10 mouse cellular contexts compared by ENCODE assay signal in the genomic region with DNA sequence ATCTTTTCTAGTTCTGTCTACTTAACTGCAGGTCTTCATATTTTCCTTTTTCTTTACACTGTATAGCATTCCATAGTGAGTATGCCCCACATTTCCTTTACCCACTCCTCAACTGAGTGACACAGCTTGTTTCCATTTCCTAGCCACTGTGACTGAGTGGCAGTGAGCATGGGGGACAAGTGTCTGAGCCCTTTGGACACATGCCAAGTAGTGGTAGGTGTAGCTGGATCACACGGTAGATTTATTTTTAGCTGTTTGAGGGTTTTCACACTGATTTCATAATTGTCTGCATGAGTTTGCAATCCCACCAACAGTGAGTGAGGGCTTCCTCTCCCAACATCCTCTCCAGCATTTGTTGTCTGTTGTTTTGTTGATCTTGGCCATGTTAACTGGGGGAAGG. TPM values are rescaled to one million over a fixed set of nuclear protein-coding genes. Genes with fewer than 3 reads are reported as not detected.
DNase-seq lines count a peak whose midpoint lies in the region; ATAC-seq lines count a peak whose summit lies in the region.
"Had no signal": no experiment of that assay in that cellular context is flagged by ENCODE, and none has a peak within 500 bp of the region (broad histone marks: within the 10 kb centered on the region; RNA-seq: fewer than 3 reads in every experiment).

No protein-coding gene starts in this region.

- peak; percentile 93 for DNase-seq in heart, adult 11 months
- DNase-seq in heart, postnatal 36 days: no peak
- peak; percentile 17 for DNase-seq in retina, postnatal 1 day
- no peak for DNase-seq in retina, embryonic 14.5 days (ENCODE audit: low spot score)
- peak; percentile 12 for DNase-seq in skeletal muscle tissue, adult 2 months (ENCODE audit: low read depth, low spot score)
- no peak for DNase-seq in urinary bladder, adult 2 months (ENCODE audit: low spot score)
- no peak for DNase-seq in thymus, postnatal 36 days
- DNase-seq: adrenal gland, postnatal 36 days; cerebellum, adult 9-11 months had no signal

- intact Hi-C loops in heart, postnatal 36 days (cut with DNase I): no loop called here

- peak; percentile 42 to 45; a peak in 3 of 4 replicates for ATAC-seq in hematopoietic stem cell, adult 5-6 weeks (replicated peaks in 1 of 2; ENCODE audit: insufficient read depth in 1 of 2, low FRiP score in 2 of 2, low TSS enrichment in 1 of 2, low read depth in 1 of 2, poor library complexity in 2 of 2, severe bottlenecking in 2 of 2)

RNA-seq across cellular contexts. Expression of gene Arid2, which starts 28.3 kb away (rescaled TPM):
- total RNA-seq in heart, postnatal 36 days (2021): 10 to 100 TPM; 23.8 to 25.7 TPM
- total RNA-seq in hematopoietic stem cell, adult 5-6 weeks (2017): 51.4 and 61.5 TPM in 2 replicates
- 14.1 and 17.3 TPM in 2 replicates for polyA plus RNA-seq in urinary bladder, adult 2 months (2012; rRNA removed)

Comparison
In these comparisons a context has a peak if more than half of its experiments do, and no peak if none do; other contexts are left out.
1. DNase-seq: peak in heart, adult 11 months (single experiment), retina, postnatal 1 day (single experiment) and skeletal muscle tissue, adult 2 months (single experiment); none in heart, postnatal 36 days (0 of 2), retina, embryonic 14.5 days (single experiment), urinary bladder, adult 2 months (single experiment) and thymus, postnatal 36 days (0 of 2).